Mouse (Mus musculus) midbrain, embryonic 10.5 days (tissue): Measurements from ENCODE around the gene 4632433K11Rik. TPM values are rescaled to one million over a fixed set of nuclear protein-coding genes. Genes with fewer than 3 reads are reported as not detected.
A peak's percentile ranks its signal among the peaks of the same experiment; 100 is the strongest.

Experiments used
- DNase-seq: peaks from one replicate; pipeline ENCODE4 v3.0.0-alpha.2; 2017; ENCODE audit warnings: low spot score
- H3K27ac ChIP-seq: fragments of 300-500 bp; sonication (generic); replicated peaks from 2 replicates; pipeline ENCODE4 v1.5.1; 2016; ENCODE audit warnings: mild to moderate bottlenecking
- H3K27me3 ChIP-seq: fragments of 300-500 bp; sonication (generic); 2 replicates; pipeline ENCODE4 v1.6.1; 2016; ENCODE audit warnings: low read depth, mild to moderate bottlenecking; ENCODE audit not compliant: poor library complexity, severe bottlenecking
- H3K36me3 ChIP-seq: fragments of 300-500 bp; sonication (generic); 2 replicates; pipeline ENCODE4 v1.6.1; 2016; ENCODE audit warnings: mild to moderate bottlenecking, moderate library complexity
- H3K4me1 ChIP-seq: fragments of 300-500 bp; sonication (generic); 2 replicates; pipeline ENCODE4 v1.6.1; 2016
- H3K4me3 ChIP-seq: fragments of 300-500 bp; sonication (generic); 2 replicates; pipeline ENCODE4 v1.5.1; 2016; ENCODE audit warnings: mild to moderate bottlenecking, moderate library complexity
- H3K9me3 ChIP-seq: fragments of 300-500 bp; sonication (generic); replicated peaks from 2 replicates; pipeline ENCODE4 v1.6.1; 2016; ENCODE audit warnings: mild to moderate bottlenecking
- WGBS: fragments of 180-500 bp; shearing (Covaris S2); methylation state at CpG from one replicate; pipeline ENCODE4 v1.1.7; 2016; 5-methylcytosine and 5-hydroxymethylcytosine counted together
- polyA plus RNA-seq: library from polyadenylated mRNA; unstranded; fragments of >200 nt; fragmentation: Nextera tagmentation; extraction: Ambion mirVana; gene quantifications from 2 replicates; pipeline ENCODE4 v1.2.1, GENCODE M21; 2016

4632433K11Rik gene
- polyA plus RNA-seq, 1 experiment from 2014 or later = not detected

GRCm38 (mm10) chr7:5030554-5031275 is 3.2 kb upstream of the 4632433K11Rik start:
- 84% methylated on average over 63 of the region's 63 CpGs for WGBS
- H3K27ac ChIP-seq = no peak overlapping the region
- peaks cover 44% of the 10 kb centered on the region for H3K9me3 ChIP-seq
- DNase-seq = no peak
- H3K4me3 ChIP-seq = peak overlapping the region; percentile 27
- H3K36me3 ChIP-seq = peaks cover 99% of the 10 kb centered on the region
- H3K4me1 ChIP-seq = no peaks in the 10 kb centered on the region
- peaks cover 16% of the 10 kb centered on the region for H3K27me3 ChIP-seq

GRCm38 (mm10) chr7:5031496-5031895 is 2.4 kb upstream of the 4632433K11Rik start:
- peaks cover 99% of the 10 kb centered on the region for H3K36me3 ChIP-seq
- peaks cover 48% of the 10 kb centered on the region for H3K9me3 ChIP-seq
- H3K27me3 ChIP-seq = peaks cover 16% of the 10 kb centered on the region
- whole genome bisulfite sequencing = 70% methylated on average over 46 of the region's 46 CpGs
- DNase-seq = no peak
- no peak overlapping the region for H3K4me3 ChIP-seq
- no peaks in the 10 kb centered on the region for H3K4me1 ChIP-seq
- H3K27ac ChIP-seq = no peak overlapping the region

GRCm38 (mm10) chr7:5035628-5036027 is 1.7 kb downstream of the 4632433K11Rik start:
- peaks cover 66% of the 10 kb centered on the region for H3K36me3 ChIP-seq
- H3K27ac ChIP-seq = no peak overlapping the region
- H3K4me3 ChIP-seq = no peak overlapping the region
- 97% methylated on average over 17 of the region's 17 CpGs for WGBS
- DNase-seq = no peak
- H3K27me3 ChIP-seq = peaks cover 5% of the 10 kb centered on the region; the same call in 1 of the 2 replicates
- H3K9me3 ChIP-seq = peaks cover 28% of the 10 kb centered on the region
- peaks cover 21% of the 10 kb centered on the region for H3K4me1 ChIP-seq

- peaks cover 23% of the 10 kb centered on the region for H3K9me3 ChIP-seq
- H3K4me1 ChIP-seq = peaks cover 21% of the 10 kb centered on the region
- DNase-seq = no peak
- no peak overlapping the region for H3K4me3 ChIP-seq
- H3K27me3 ChIP-seq = 0 out of 2 replicates have a peak, but pooled peaks cover under 1% of the 10 kb centered on the region
- H3K27ac ChIP-seq = no peak overlapping the region
- H3K36me3 ChIP-seq = peaks cover 64% of the 10 kb centered on the region
- 94% methylated on average over 9 of the region's 9 CpGs for WGBS
These were observed 2.2 kb downstream of the 4632433K11Rik start for GRCm38 (mm10) chr7:5036136-5036535.

GRCm38 (mm10) chr7:5037026-5037425 is 3.1 kb downstream of the 4632433K11Rik start:
- Histone ChIP-seq H3K9me3 (peaks cover 14% of the 10 kb centered on the region), H3K27ac (no peak overlapping the region), H3K4me1 (peaks cover 21% of the 10 kb centered on the region), H3K27me3 (no peaks in the 10 kb centered on the region), H3K36me3 (peaks cover 61% of the 10 kb centered on the region), H3K4me3 (no peak overlapping the region)
- 94% methylated on average over 7 of the region's 7 CpGs for WGBS
- DNase-seq = no peak

- Histone ChIP-seq H3K4me1 (peaks cover 21% of the 10 kb centered on the region), H3K36me3 (peaks cover 57% of the 10 kb centered on the region), H3K4me3 (peak overlapping the region; percentile 64), H3K27ac (peak overlapping the region; percentile 94), H3K27me3 (no peaks in the 10 kb centered on the region), H3K9me3 (peaks cover 10% of the 10 kb centered on the region; the same call in 1 of the 2 replicates)
- WGBS = 92% methylated on average over 8 of the region's 8 CpGs
- DNase-seq = no peak
These were observed 3.5 kb downstream of the 4632433K11Rik start for GRCm38 (mm10) chr7:5037467-5037866.

- under 1% methylated on average over 48 of the region's 48 CpGs for WGBS
- peak; percentile 93 for DNase-seq
- H3K4me1 ChIP-seq = peaks cover 21% of the 10 kb centered on the region
These were observed 4.3 kb downstream of the 4632433K11Rik start, which contains the start of gene Zfp784 for GRCm38 (mm10) chr7:5038109-5038732. Zfp784 (minus strand) TSS chr7:5038446.

GRCm38 (mm10) chr7:5038940-5039339 is 5.0 kb downstream of the 4632433K11Rik start:
- Histone ChIP-seq H3K4me3 (peak overlapping the region; percentile 64), H3K27me3 (no peaks in the 10 kb centered on the region), H3K9me3 (peaks cover 7% of the 10 kb centered on the region; the same call in 1 of the 2 replicates), H3K36me3 (peaks cover 42% of the 10 kb centered on the region), H3K4me1 (peaks cover 21% of the 10 kb centered on the region), H3K27ac (peak overlapping the region; percentile 94)
- 46% methylated on average over 5 of the region's 5 CpGs for WGBS
- DNase-seq = no peak

More at GRCm38 (mm10) chr7:5038109-5038732, 4.3 kb downstream of the 4632433K11Rik start, which contains the start of gene Zfp784:
- peaks cover 49% of the 10 kb centered on the region for H3K36me3 ChIP-seq
- H3K27me3 ChIP-seq = no peaks in the 10 kb centered on the region
- H3K27ac ChIP-seq = peak within 1 kb of the TSS; percentile 94
- H3K4me3 ChIP-seq = peak within 1 kb of the TSS; percentile 64
- peaks cover 7% of the 10 kb centered on the region; the same call in 1 of the 2 replicates for H3K9me3 ChIP-seq

GRCm38 (mm10) chr7:5044981-5045380 is 11.1 kb downstream of the 4632433K11Rik start:
- peaks cover 16% of the 10 kb centered on the region for H3K36me3 ChIP-seq
- H3K9me3 ChIP-seq = no peaks in the 10 kb centered on the region
- 0 out of 2 replicates have a peak, but pooled peaks cover 3% of the 10 kb centered on the region for H3K27me3 ChIP-seq
- no peaks in the 10 kb centered on the region for H3K4me1 ChIP-seq
- H3K4me3 ChIP-seq = no peak overlapping the region
- 75% methylated on average over 2 of the region's 2 CpGs for WGBS
- no peak overlapping the region for H3K27ac ChIP-seq
- DNase-seq = no peak

- WGBS = 77% methylated on average over 2 of the region's 2 CpGs
These were observed 12.2 kb downstream of the 4632433K11Rik start for GRCm38 (mm10) chr7:5046112-5046511.

GRCm38 (mm10) chr7:5047313-5047712 is 13.4 kb downstream of the 4632433K11Rik start:
- WGBS = 36% methylated on average over 2 of the region's 2 CpGs
- no peak overlapping the region for H3K27ac ChIP-seq
- H3K4me1 ChIP-seq = peaks cover 18% of the 10 kb centered on the region
- no peaks in the 10 kb centered on the region for H3K36me3 ChIP-seq
- DNase-seq = no peak
- no peak overlapping the region for H3K4me3 ChIP-seq
- peaks cover 17% of the 10 kb centered on the region for H3K27me3 ChIP-seq
- H3K9me3 ChIP-seq = no peaks in the 10 kb centered on the region

More at GRCm38 (mm10) chr7:5046112-5046511, 12.2 kb downstream of the 4632433K11Rik start:
- peaks cover 6% of the 10 kb centered on the region for H3K36me3 ChIP-seq
- H3K9me3 ChIP-seq = no peaks in the 10 kb centered on the region
- H3K4me3 ChIP-seq = no peak overlapping the region
- peaks cover 9% of the 10 kb centered on the region for H3K4me1 ChIP-seq
- DNase-seq = no peak
- H3K27ac ChIP-seq = no peak overlapping the region
- peaks cover 9% of the 10 kb centered on the region for H3K27me3 ChIP-seq

- WGBS = 1% methylated on average over 65 of the region's 65 CpGs
- peak within 1 kb of the TSS; percentile 92 for H3K27ac ChIP-seq
- no peaks in the 10 kb centered on the region for H3K36me3 ChIP-seq
- H3K27me3 ChIP-seq = peaks cover 59% of the 10 kb centered on the region
- DNase-seq = peak; percentile 86
- peaks cover 42% of the 10 kb centered on the region for H3K4me1 ChIP-seq
- H3K4me3 ChIP-seq = peak within 1 kb of the TSS; percentile 88
- H3K9me3 ChIP-seq = no peaks in the 10 kb centered on the region
These were observed 17.6 kb downstream of the 4632433K11Rik start, which contains the start of gene Zfp580 for GRCm38 (mm10) chr7:5051193-5052192. Zfp580 (plus strand) TSS chr7:5051538.
